Mouse (Mus musculus): ENCODE results near the gene Dcaf1. TPM values are rescaled to one million over a fixed set of nuclear protein-coding genes. Genes with fewer than 3 reads are reported as not detected.

Dcaf1 gene
- polyA plus RNA-seq, 1 experiment from 2014 or later = 20.8 TPM

GRCm38 (mm10) chr9:106787979-106788811, 33.5 kb upstream of the Dcaf1 start:
- Histone ChIP-seq H3K9ac (ENCODE audit: low read length) (peak overlapping the region; percentile 97), H3K27ac (replicated peaks in 1 of 2; ENCODE audit: control insufficient read depth in 1 of 2, insufficient read depth in 1 of 2, low read depth in 2 of 2, low read length in 2 of 2) (peak overlapping the region; percentile 76 to 92), H3K4me2 (ENCODE audit: low read length) (peak overlapping the region; percentile 81), H3K9me3 (ENCODE audit: control insufficient read depth, low read length) (no peaks in the 10 kb centered on the region), H3K4me1 (ENCODE audit: control insufficient read depth in 2 of 2, insufficient read depth in 2 of 2, low read length in 2 of 2) (peaks cover 5 to 7% of the 10 kb centered on the region in 2 experiments; a peak in 3 of 4 replicates), H3K36me3 (ENCODE audit: control insufficient read depth, insufficient read depth, low read length) (no peaks in the 10 kb centered on the region), H3K4me3 (ENCODE audit: control insufficient read depth in 1 of 2, insufficient read depth in 1 of 2, low read depth in 1 of 2, low read length in 2 of 2) (peak overlapping the region; percentile 70 to 100), H3K27me3 (ENCODE audit: control insufficient read depth, insufficient read depth, low read length) (no peaks in the 10 kb centered on the region)
- no peak for ATAC-seq (ENCODE audit: insufficient number of reproducible peaks, insufficient read depth, low FRiP score, low read depth)
- WGBS = 8% methylated on average over 23 of the region's 23 CpGs

GRCm38 (mm10) chr9:106788812-106789321, 32.8 kb upstream of the Dcaf1 start, which contains the start of gene Rad54l2:
Gene Rad54l2, minus strand, starts transcription at chr9:106789194.
- Histone ChIP-seq H3K9ac (ENCODE audit: low read length) (peak within 1 kb of the TSS; percentile 97), H3K4me3 (ENCODE audit: control insufficient read depth in 1 of 2, insufficient read depth in 1 of 2, low read depth in 1 of 2, low read length in 2 of 2) (peak within 1 kb of the TSS; percentile 70 to 100), H3K36me3 (ENCODE audit: control insufficient read depth, insufficient read depth, low read length) (no peaks in the 10 kb centered on the region), H3K9me3 (ENCODE audit: control insufficient read depth, low read length) (no peaks in the 10 kb centered on the region), H3K4me1 (ENCODE audit: control insufficient read depth in 2 of 2, insufficient read depth in 2 of 2, low read length in 2 of 2) (peaks cover 5 to 7% of the 10 kb centered on the region in 2 experiments; a peak in 3 of 4 replicates), H3K27ac (replicated peaks in 1 of 2; ENCODE audit: control insufficient read depth in 1 of 2, insufficient read depth in 1 of 2, low read depth in 2 of 2, low read length in 2 of 2) (peak within 1 kb of the TSS; percentile 76 to 92), H3K27me3 (ENCODE audit: control insufficient read depth, insufficient read depth, low read length) (no peaks in the 10 kb centered on the region), H3K4me2 (ENCODE audit: low read length) (peak within 1 kb of the TSS; percentile 81)
- WGBS = under 1% methylated on average over 47 of the region's 49 CpGs
- ATAC-seq (ENCODE audit: insufficient number of reproducible peaks, insufficient read depth, low FRiP score, low read depth) = peak; percentile 82

- ATAC-seq (ENCODE audit: insufficient number of reproducible peaks, insufficient read depth, low FRiP score, low read depth) = no peak
- no peaks in the 10 kb centered on the region for H3K27me3 ChIP-seq (ENCODE audit: control insufficient read depth, insufficient read depth, low read length)
- H3K36me3 ChIP-seq (ENCODE audit: control insufficient read depth, insufficient read depth, low read length) = no peaks in the 10 kb centered on the region
- H3K9me3 ChIP-seq (ENCODE audit: control insufficient read depth, low read length) = no peaks in the 10 kb centered on the region
- WGBS = 10% methylated on average over 10 of the region's 10 CpGs
- peaks cover 5 to 7% of the 10 kb centered on the region in 2 experiments; a peak in 3 of 4 replicates for H3K4me1 ChIP-seq (ENCODE audit: control insufficient read depth in 2 of 2, insufficient read depth in 2 of 2, low read length in 2 of 2)
- peak overlapping the region; percentile 70 to 100 for H3K4me3 ChIP-seq (ENCODE audit: control insufficient read depth in 1 of 2, insufficient read depth in 1 of 2, low read depth in 1 of 2, low read length in 2 of 2)
- H3K9ac ChIP-seq (ENCODE audit: low read length) = peak overlapping the region; percentile 97
- peak overlapping the region; percentile 81 for H3K4me2 ChIP-seq (ENCODE audit: low read length)
- H3K27ac ChIP-seq (replicated peaks in 1 of 2; ENCODE audit: control insufficient read depth in 1 of 2, insufficient read depth in 1 of 2, low read depth in 2 of 2, low read length in 2 of 2) = no peak overlapping the region; a peak in 1 of 4 replicates
Measured at GRCm38 (mm10) chr9:106789363-106789762, 32.3 kb upstream of the Dcaf1 start.

GRCm38 (mm10) chr9:106790831-106791230, 30.8 kb upstream of the Dcaf1 start:
- Histone ChIP-seq H3K9ac (ENCODE audit: low read length) (no peak overlapping the region), H3K4me1 (ENCODE audit: control insufficient read depth in 2 of 2, insufficient read depth in 2 of 2, low read length in 2 of 2) (peaks cover 5 to 7% of the 10 kb centered on the region in 2 experiments; a peak in 3 of 4 replicates), H3K36me3 (ENCODE audit: control insufficient read depth, insufficient read depth, low read length) (no peaks in the 10 kb centered on the region), H3K9me3 (ENCODE audit: control insufficient read depth, low read length) (no peaks in the 10 kb centered on the region), H3K27ac (replicated peaks in 1 of 2; ENCODE audit: control insufficient read depth in 1 of 2, insufficient read depth in 1 of 2, low read depth in 2 of 2, low read length in 2 of 2) (no peak overlapping the region), H3K4me2 (ENCODE audit: low read length) (no peak overlapping the region), H3K27me3 (ENCODE audit: control insufficient read depth, insufficient read depth, low read length) (no peaks in the 10 kb centered on the region), H3K4me3 (ENCODE audit: control insufficient read depth in 1 of 2, insufficient read depth in 1 of 2, low read depth in 1 of 2, low read length in 2 of 2) (no peak overlapping the region)
- no peak for ATAC-seq (ENCODE audit: insufficient number of reproducible peaks, insufficient read depth, low FRiP score, low read depth)
- 55% methylated on average over 6 of the region's 6 CpGs for WGBS

- ATAC-seq (ENCODE audit: insufficient number of reproducible peaks, insufficient read depth, low FRiP score, low read depth) = no peak
- no peaks in the 10 kb centered on the region for H3K27me3 ChIP-seq (ENCODE audit: control insufficient read depth, insufficient read depth, low read length)
- no peak overlapping the region for H3K4me2 ChIP-seq (ENCODE audit: low read length)
- H3K27ac ChIP-seq (replicated peaks in 1 of 2; ENCODE audit: control insufficient read depth in 1 of 2, insufficient read depth in 1 of 2, low read depth in 2 of 2, low read length in 2 of 2) = no peak overlapping the region
- H3K36me3 ChIP-seq (ENCODE audit: control insufficient read depth, insufficient read depth, low read length) = no peaks in the 10 kb centered on the region
- H3K9me3 ChIP-seq (ENCODE audit: control insufficient read depth, low read length) = peaks cover 12% of the 10 kb centered on the region; the same call in 1 of the 2 replicates
- H3K4me1 ChIP-seq (ENCODE audit: control insufficient read depth in 2 of 2, insufficient read depth in 2 of 2, low read length in 2 of 2) = no peaks in the 10 kb centered on the region
- no peak overlapping the region for H3K4me3 ChIP-seq (ENCODE audit: control insufficient read depth in 1 of 2, insufficient read depth in 1 of 2, low read depth in 1 of 2, low read length in 2 of 2)
- 76% methylated on average over 4 of the region's 4 CpGs for WGBS
- H3K9ac ChIP-seq (ENCODE audit: low read length) = no peak overlapping the region
Measured at GRCm38 (mm10) chr9:106806503-106806902, 15.2 kb upstream of the Dcaf1 start.

GRCm38 (mm10) chr9:106818191-106818590, 3.5 kb upstream of the Dcaf1 start:
- no peaks in the 10 kb centered on the region for H3K9me3 ChIP-seq (ENCODE audit: control insufficient read depth, low read length)
- no peaks in the 10 kb centered on the region for H3K27me3 ChIP-seq (ENCODE audit: control insufficient read depth, insufficient read depth, low read length)
- ATAC-seq (ENCODE audit: insufficient number of reproducible peaks, insufficient read depth, low FRiP score, low read depth) = no peak
- H3K36me3 ChIP-seq (ENCODE audit: control insufficient read depth, insufficient read depth, low read length) = no peaks in the 10 kb centered on the region
- H3K4me1 ChIP-seq (ENCODE audit: control insufficient read depth in 2 of 2, insufficient read depth in 2 of 2, low read length in 2 of 2) = 0 out of 4 replicates have a peak, but pooled peaks cover 0 to 3% of the 10 kb centered on the region in 2 experiments
- no peak overlapping the region for H3K27ac ChIP-seq (replicated peaks in 1 of 2; ENCODE audit: control insufficient read depth in 1 of 2, insufficient read depth in 1 of 2, low read depth in 2 of 2, low read length in 2 of 2)
- WGBS = 69% methylated on average over 6 of the region's 6 CpGs
- H3K4me2 ChIP-seq (ENCODE audit: low read length) = no peak overlapping the region
- no peak overlapping the region for H3K9ac ChIP-seq (ENCODE audit: low read length)
- H3K4me3 ChIP-seq (ENCODE audit: control insufficient read depth in 1 of 2, insufficient read depth in 1 of 2, low read depth in 1 of 2, low read length in 2 of 2) = no peak overlapping the region

- H3K27me3 ChIP-seq (ENCODE audit: control insufficient read depth, insufficient read depth, low read length) = no peaks in the 10 kb centered on the region
- ATAC-seq (ENCODE audit: insufficient number of reproducible peaks, insufficient read depth, low FRiP score, low read depth) = no peak
- H3K27ac ChIP-seq (replicated peaks in 1 of 2; ENCODE audit: control insufficient read depth in 1 of 2, insufficient read depth in 1 of 2, low read depth in 2 of 2, low read length in 2 of 2) = no peak overlapping the region
- H3K9ac ChIP-seq (ENCODE audit: low read length) = no peak overlapping the region
- 90% methylated on average over 1 of the region's 1 CpGs for WGBS
- H3K4me3 ChIP-seq (ENCODE audit: control insufficient read depth in 1 of 2, insufficient read depth in 1 of 2, low read depth in 1 of 2, low read length in 2 of 2) = no peak overlapping the region
- no peaks in the 10 kb centered on the region for H3K9me3 ChIP-seq (ENCODE audit: control insufficient read depth, low read length)
- H3K4me1 ChIP-seq (ENCODE audit: control insufficient read depth in 2 of 2, insufficient read depth in 2 of 2, low read length in 2 of 2) = 0 out of 4 replicates have a peak, but pooled peaks cover 0 to 3% of the 10 kb centered on the region in 2 experiments
- no peaks in the 10 kb centered on the region for H3K36me3 ChIP-seq (ENCODE audit: control insufficient read depth, insufficient read depth, low read length)
- H3K4me2 ChIP-seq (ENCODE audit: low read length) = no peak overlapping the region
Measured at GRCm38 (mm10) chr9:106819201-106819600, 2.5 kb upstream of the Dcaf1 start.
